Mouse (Mus musculus) testis, postnatal 10 days (tissue): ENCODE measurements around the gene Ndufb3.
"Not testable (repeated sequence)": the region's sequence is repeated elsewhere in the genome, so short reads cannot be mapped to it uniquely, and the experiment has no call there.

Experiments used
- DNase-seq: peaks from one replicate; pipeline ENCODE4 v3.0.0; 2021; ENCODE audit warnings: low spot score

Ndufb3 gene

GRCm38 (mm10) chr1:58586171-58586997 is at the start of gene Ndufb3, which contains the start of gene Fam126b:
Gene Ndufb3 (plus strand): TSS chr1:58586384.
Gene Fam126b (minus strand): TSS chr1:58586323.
- DNase-seq, result peak; percentile 90

DNA sequence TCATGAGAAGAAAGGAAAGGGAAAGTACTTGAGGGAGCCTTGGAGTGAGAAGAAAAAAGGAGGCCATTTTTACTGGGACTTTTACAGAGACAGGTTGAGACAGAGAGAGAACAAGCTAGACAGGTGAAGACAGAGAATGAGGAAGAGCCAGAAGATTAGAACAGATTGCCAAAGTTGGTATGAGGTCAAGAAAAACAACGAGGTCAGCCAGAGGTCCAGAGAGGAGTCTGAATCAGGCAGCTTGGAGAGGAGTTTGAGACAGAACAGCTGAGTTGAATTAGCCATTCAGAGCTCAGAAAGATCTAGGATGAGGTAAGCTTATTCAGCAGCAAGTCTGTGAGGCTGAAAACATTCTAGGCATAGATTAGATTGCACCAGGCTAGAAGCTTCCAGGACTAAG is 44.8 kb upstream of the Ndufb3 start:
- no peak for DNase-seq

- DNase-seq, result not testable (repeated sequence)
These were observed 25.8 kb upstream of the Ndufb3 start for GRCm38 (mm10) chr1:58560370-58560769.

DNA sequence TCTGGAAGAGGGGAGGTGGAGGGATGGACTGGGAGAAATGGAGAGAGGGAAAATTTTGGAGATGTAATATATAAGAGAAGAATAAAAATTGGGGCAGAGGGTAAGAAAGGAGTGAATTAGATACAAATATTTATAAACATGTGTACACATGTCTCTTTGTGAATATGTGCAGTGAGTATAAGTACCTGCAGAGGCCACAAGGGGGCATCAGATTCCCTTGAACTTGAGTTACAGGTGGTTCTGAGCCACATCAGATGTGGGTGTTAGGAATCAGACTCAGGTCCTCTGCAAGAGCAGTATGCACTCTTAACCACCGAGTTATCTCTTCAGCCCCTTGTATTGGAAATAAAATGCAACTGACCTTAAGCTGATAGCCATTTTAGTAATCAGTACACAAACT is 23.7 kb upstream of the Ndufb3 start:
- DNase-seq, result peak; percentile 60

GRCm38 (mm10) chr1:58564981-58565380 is 21.2 kb upstream of the Ndufb3 start:
- DNase-seq, result no peak

DNA sequence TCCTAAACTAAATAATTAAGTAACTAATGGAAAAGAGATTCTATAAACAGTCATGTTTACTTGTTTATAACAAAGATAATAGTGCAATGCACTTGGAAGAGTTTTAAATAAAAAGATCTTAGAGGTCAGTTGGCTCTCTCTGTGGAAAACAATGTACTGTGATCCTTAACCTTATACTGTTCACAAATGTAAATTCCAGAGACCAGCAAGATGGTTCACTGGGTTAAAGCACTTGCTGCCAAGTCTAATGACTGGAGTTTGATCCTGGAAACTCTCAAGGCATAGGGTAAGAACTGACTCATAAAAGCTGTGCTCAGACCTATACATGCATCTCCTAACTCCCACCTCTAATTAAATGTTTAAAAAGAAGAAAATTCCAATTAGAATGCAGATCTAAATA is 19.6 kb upstream of the Ndufb3 start:
- no peak for DNase-seq

- no peak for DNase-seq
These were observed 17.6 kb upstream of the Ndufb3 start for GRCm38 (mm10) chr1:58568456-58569130.

- no peak for DNase-seq
These were observed 15.7 kb upstream of the Ndufb3 start for GRCm38 (mm10) chr1:58570437-58570836.

- DNase-seq, result peak; percentile 46
These were observed 7.0 kb upstream of the Ndufb3 start for GRCm38 (mm10) chr1:58579179-58579578.

- no peak for DNase-seq
These were observed 3.6 kb upstream of the Ndufb3 start for GRCm38 (mm10) chr1:58582611-58583010.

- DNase-seq, result no peak
These were observed 1.9 kb upstream of the Ndufb3 start for GRCm38 (mm10) chr1:58584271-58584670.

DNA sequence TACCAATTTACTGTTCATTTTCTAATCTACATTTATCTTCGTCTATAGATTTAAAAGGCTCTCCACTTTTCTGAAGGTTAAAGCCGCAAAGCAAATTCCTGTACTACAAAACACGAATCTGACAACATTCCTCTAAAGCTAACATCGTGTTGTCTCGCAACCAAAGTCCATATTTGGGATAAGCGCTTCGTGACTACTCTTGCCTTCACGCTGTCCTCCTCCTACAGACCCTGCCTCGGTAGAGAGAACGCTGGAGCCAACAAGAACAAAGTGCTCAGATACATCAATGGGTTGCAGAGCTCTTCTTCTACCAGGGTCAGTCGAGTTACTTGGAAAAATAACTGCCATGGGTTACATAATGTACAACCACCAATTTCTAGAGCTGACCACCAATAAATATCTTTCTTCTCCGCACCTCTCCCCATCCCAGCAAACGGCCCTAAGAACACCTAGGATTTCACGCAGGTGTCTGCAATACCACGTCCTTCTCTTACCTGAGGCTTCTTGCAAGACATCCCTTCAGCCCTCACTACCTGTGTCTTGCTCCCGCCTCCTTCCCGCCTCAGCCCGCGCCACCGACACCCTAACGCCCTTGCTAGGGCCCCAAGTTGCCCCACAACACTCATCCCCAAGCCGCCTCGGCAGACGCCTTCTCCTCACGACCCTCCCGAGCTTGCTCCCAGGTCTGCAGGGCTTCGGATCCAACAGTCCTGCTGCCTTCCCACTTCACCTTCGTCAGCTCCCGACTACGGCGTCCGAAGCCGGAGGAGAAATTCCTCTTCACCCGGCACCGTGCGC is 612 bp upstream of the Ndufb3 start:
- peak; percentile 58 for DNase-seq

DNA sequence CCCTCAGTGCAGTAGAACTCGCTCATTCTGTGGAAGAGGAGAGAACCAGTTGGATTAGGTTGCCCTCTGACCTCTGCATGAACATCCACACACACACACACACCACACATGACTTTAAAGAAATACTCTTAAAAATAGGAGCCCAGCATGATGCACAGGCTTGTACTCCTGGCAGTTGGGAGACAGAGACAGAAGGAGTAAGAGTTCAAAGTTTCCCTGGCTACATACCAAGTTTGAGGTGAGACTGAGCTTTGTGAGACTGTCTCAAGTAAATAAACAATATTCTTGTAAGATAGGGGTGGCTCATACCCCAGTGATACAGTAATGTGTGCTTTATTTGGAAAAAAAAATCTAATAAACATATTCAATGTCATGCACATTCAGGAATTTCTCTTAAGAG is 1.3 kb downstream of the Ndufb3 start:
- no peak for DNase-seq

DNA sequence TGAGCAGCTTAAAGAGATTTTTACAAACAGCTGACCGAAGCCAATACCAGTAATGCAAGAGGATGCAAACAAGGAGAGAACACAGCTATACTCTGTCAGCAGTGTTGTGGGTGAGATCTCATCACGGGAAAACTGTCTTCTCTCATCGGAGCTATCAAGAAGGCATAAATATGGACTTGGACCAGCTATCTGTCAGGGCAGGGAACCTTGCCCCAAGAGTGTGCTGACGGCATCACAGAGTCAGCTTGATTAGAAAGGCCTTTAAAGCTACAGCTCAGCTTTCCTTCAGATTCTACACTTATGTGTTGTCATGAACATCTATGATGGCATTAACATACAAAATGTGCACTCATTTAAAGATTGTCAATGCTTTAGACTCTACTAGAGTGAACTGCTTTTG is 16.5 kb downstream of the Ndufb3 start:
- DNase-seq, result no peak

DNA sequence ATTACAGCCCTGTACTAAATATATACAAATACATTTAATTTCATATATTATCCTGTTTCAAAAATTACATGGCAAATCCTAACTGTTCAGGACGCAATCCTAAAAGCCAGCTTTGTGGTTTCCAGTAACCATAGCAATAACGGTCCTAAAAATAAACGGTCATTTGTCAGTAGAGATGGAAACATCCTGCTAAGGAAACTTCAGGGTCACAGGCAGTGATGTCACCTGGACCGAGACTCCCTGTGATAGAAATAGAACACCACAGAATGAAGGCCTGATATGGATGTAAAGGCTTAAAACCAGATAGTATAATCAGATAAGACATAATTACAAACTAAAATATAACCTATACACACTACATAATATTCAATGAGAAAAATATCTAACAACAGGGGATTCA is 17.6 kb downstream of the Ndufb3 start:
- no peak for DNase-seq

DNA sequence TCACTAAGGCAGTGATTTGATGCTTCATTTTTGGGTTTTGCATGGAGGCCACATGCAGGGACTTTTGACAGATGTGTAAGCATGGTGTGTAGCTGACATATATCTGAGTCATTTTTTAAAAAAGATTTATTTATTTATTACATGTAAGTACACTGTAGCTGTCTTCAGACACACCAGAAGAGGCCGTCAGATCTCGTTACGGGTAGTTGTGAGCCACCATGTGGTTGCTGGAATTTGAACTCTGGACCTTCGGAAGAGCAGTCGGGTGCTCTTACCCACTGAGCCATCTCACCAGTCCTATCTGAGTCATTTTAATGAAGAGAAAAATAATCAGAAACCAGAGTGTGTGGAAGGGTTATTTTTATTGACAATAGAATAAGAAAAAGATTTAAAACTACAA is 23.4 kb downstream of the Ndufb3 start:
- DNase-seq, result not testable (repeated sequence)

- DNase-seq, result no peak
These were observed 24.0 kb downstream of the Ndufb3 start for GRCm38 (mm10) chr1:58610166-58610565.

DNA sequence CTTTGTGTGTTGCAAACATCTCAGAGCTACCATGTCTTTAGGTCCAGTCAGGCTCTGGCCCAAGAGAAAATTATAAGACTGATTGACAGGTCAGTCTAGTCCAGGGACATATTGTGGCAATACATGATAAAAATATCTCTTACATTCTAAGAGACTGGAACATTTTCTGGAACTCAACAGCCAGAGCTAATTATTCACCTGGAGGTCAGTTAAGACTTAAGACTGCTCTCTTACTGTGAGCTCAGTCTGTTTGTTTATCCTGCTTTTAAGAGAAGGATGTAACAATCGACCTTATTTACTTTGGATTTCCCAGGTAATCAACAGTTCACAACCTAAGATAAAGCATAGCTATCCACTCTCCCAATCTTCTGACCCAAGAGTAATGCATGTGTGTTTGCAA is 24.4 kb downstream of the Ndufb3 start:
- no peak for DNase-seq

GRCm38 (mm10) chr1:58613786-58614185 is 27.6 kb downstream of the Ndufb3 start:
- DNase-seq, result peak; percentile 62

DNA sequence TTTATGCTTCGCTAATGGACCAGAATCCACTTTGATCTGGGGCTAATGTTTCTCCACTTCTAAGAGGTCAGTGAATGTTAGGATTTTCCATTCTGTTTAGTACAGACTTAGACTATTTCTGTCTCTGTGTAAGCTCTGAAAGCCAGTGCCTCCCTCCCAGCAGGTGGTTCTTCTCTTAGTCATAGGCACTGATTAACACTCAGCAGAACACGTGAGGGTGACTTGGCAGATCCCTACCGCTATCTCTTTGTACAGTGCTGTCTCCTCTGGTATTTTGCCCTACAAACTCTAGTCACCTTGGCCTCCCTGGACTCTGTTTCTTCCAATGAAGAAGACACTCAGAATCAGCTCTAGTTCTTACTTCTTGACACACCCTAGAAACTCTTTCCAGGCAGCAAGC is 28.2 kb downstream of the Ndufb3 start:
- DNase-seq, result no peak

DNA sequence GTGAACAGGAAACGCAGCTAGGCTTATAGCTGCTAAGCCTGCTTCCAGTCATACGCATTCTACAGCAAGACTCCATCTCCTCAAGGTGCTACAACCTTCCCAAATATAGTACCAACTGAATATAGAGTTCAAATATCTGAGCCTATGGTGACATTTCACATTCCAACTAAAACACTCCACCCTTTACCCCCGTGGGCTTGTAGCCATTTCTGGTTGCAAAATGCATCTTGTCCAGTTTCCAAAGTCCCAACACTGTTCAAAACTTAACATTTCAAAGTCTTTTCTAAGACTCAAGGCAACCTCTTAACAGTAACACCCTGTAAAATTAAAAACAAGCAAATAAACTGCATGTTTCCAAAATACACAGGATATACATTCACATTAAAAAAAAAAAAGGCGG is 29.0 kb downstream of the Ndufb3 start:
- no peak for DNase-seq

- no peak for DNase-seq
These were observed 30.0 kb downstream of the Ndufb3 start for GRCm38 (mm10) chr1:58616176-58616575.

GRCm38 (mm10) chr1:58617076-58617475 is 30.9 kb downstream of the Ndufb3 start:
- no peak for DNase-seq
